Mouse (Mus musculus): ENCODE measurements at regions not wholly inside any gene's neighbourhood (a gene's known extent, or its start where the extent isn't known, plus 50 kb on each side); places are given as distances from the start of the nearest gene placed in this dataset.

GRCm38 (mm10) chr10:24479148-24479547, 116.1 kb upstream of the Ccn2 start:
- no peak for TF ChIP-seq CTCF (conservative IDR thresholded peaks at IDR 0.05; ENCODE audit: low read length)
- no peak for TF ChIP-seq POU5F1 (IDR thresholded peaks at IDR 0.05; ENCODE audit: borderline replicate concordance, low read length)

Measured in E14TG2a.4 (cell line).